Mouse (Mus musculus): Measurements from ENCODE around the gene Tgfbr1. TPM values are rescaled to one million over a fixed set of nuclear protein-coding genes. Genes with fewer than 3 reads are reported as not detected.

Tgfbr1 gene
- total and polyA plus RNA-seq, 3 experiments, result 4.3 to 4.5 TPM; not detected in 1

DNA sequence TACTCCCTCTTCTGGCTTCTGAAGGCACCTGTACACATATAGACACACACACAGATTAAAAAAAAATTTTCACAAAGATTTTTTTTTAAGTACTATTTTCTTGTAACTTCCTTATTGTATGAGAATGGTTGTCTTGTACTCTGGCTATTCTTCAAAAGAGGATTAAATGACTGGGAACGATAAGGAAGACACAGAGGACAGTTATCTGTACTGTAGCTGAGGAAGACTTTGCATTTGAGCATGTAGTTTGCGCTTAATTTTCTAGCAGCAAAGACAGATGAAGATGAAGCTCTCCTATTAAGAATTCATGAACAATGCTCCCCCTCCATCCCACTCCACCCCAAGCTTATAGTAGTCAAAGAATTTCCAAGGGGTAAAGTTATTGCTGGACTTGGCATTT is 9.6 kb downstream of the Tgfbr1 start (continued):
- TF ChIP-seq MXI1 (IDR thresholded peaks at IDR 0.05; ENCODE audit: low read depth, low read length) (no peak), MAZ (IDR thresholded peaks at IDR 0.05; ENCODE audit: low read depth, low read length) (no peak), JUND (IDR thresholded peaks at IDR 0.05; ENCODE audit: low read depth, low read length) (no peak), TCF12 (IDR thresholded peaks at IDR 0.05; ENCODE audit: low read depth, low read length) (0 out of 2 replicates have a peak, but pooled peaks have one; percentile 26), POLR2A (IDR thresholded peaks at IDR 0.05; ENCODE audit: control insufficient read depth in 1 of 2, insufficient read depth in 1 of 2, low read depth in 1 of 2, low read length in 2 of 2, poor library complexity in 1 of 2) (no peak), MEF2A (IDR thresholded peaks at IDR 0.05; ENCODE audit: extremely low read depth, insufficient replicate concordance, low read depth, low read length, poor library complexity, severe bottlenecking) (no peak), EP300 (IDR thresholded peaks at IDR 0.05; ENCODE audit: low read depth in 1 of 2, low read length in 2 of 2) (peak; percentile 44 to 64; a peak in 3 of 4 replicates), ETS1 (IDR thresholded peaks at IDR 0.05; ENCODE audit: low read depth, low read length) (peak; percentile 11; the same call in 1 of the 2 replicates), MAX (IDR thresholded peaks at IDR 0.05; ENCODE audit: low read length) (no peak), HCFC1 (IDR thresholded peaks at IDR 0.05; ENCODE audit: low read depth, low read length) (no peak), USF1 (IDR thresholded peaks at IDR 0.05; ENCODE audit: low read depth, low read length) (no peak), ZKSCAN1 (IDR thresholded peaks at IDR 0.05; ENCODE audit: low read depth, low read length) (no peak), MYB (IDR thresholded peaks at IDR 0.05; ENCODE audit: low read depth, low read length) (no peak), E2F4 (IDR thresholded peaks at IDR 0.05; ENCODE audit: borderline replicate concordance, low read depth, low read length) (no peak), CTCF (IDR thresholded peaks at IDR 0.05 in 2 of 3, conservative IDR thresholded peaks at IDR 0.05 in 1 of 3; ENCODE audit: control insufficient read depth in 1 of 3, insufficient read depth in 1 of 3, low read depth in 2 of 3, low read length in 3 of 3, poor library complexity in 1 of 3, severe bottlenecking in 1 of 3) (peak in 1 of 3 experiments; percentile 29; a peak in 1 of 6 replicates), MAFK (IDR thresholded peaks at IDR 0.05; ENCODE audit: borderline replicate concordance, low read depth, low read length) (no peak), USF2 (IDR thresholded peaks at IDR 0.05; ENCODE audit: borderline replicate concordance in 1 of 2, insufficient read depth in 1 of 2, low read depth in 1 of 2, low read length in 2 of 2) (no peak), RCOR1 (IDR thresholded peaks at IDR 0.05; ENCODE audit: low read depth, low read length) (peak; percentile 52; the same call in 1 of the 2 replicates), GABPA (IDR thresholded peaks at IDR 0.05; ENCODE audit: low read depth, low read length) (no peak), TBP (IDR thresholded peaks at IDR 0.05; ENCODE audit: low read depth, low read length) (no peak), MYC (IDR thresholded peaks at IDR 0.05; ENCODE audit: low read depth, low read length) (no peak), NELFE (IDR thresholded peaks at IDR 0.05; ENCODE audit: low read depth, low read length) (no peak), RAD21 (IDR thresholded peaks at IDR 0.05; ENCODE audit: low read depth, low read length) (peak; percentile 15), UBTF (IDR thresholded peaks at IDR 0.05; ENCODE audit: borderline replicate concordance, insufficient read depth, low read depth, low read length) (no peak), GATA1 (IDR thresholded peaks at IDR 0.05; ENCODE audit: low read depth, low read length) (peak; percentile 71), SIN3A (IDR thresholded peaks at IDR 0.05; ENCODE audit: low read length) (0 out of 2 replicates have a peak, but pooled peaks have one; percentile 42)

Data from MEL (cell line).